Mouse (Mus musculus) bone marrow macrophage, adult 2 months (primary cell): ENCODE data around the gene Ncstn. TPM values are rescaled to one million over a fixed set of nuclear protein-coding genes. Genes with fewer than 3 reads are reported as not detected.

Experiments
- H3K27ac ChIP-seq: 2 replicates; pipeline ENCODE4 v1.5.1; 2012; ENCODE audit warnings: low read depth, low read length; ENCODE audit not compliant: insufficient read depth
- H3K4me1 ChIP-seq: 2 replicates; pipeline ENCODE4 v1.6.1; 2012; ENCODE audit warnings: low read length; ENCODE audit not compliant: control insufficient read depth, insufficient read depth
- H3K4me3 ChIP-seq: 2 replicates; pipeline ENCODE4 v1.5.1; 2012; ENCODE audit warnings: mild to moderate bottlenecking, low read length, moderate library complexity; ENCODE audit not compliant: insufficient read depth
- CTCF ChIP-seq: IDR thresholded peaks from 2 replicates; pipeline ENCODE4 v1.5.1; 2012; ENCODE audit warnings: low read depth, mild to moderate bottlenecking, low read length, moderate library complexity
- POLR2A ChIP-seq: IDR thresholded peaks from 2 replicates; pipeline ENCODE4 v1.6.1; 2012; ENCODE audit warnings: mild to moderate bottlenecking, low read depth, low read length, borderline replicate concordance
- polyA plus RNA-seq: library from polyadenylated mRNA; stranded (reverse); fragments of >200 nt; gene quantifications from 2 replicates; pipeline ENCODE4 v1.2.4, GENCODE M21; 2012; ENCODE audit not compliant: missing spikeins, insufficient read depth, insufficient read length

The Ncstn gene
- polyA plus RNA-seq, 1 experiment, result 142 TPM

DNA sequence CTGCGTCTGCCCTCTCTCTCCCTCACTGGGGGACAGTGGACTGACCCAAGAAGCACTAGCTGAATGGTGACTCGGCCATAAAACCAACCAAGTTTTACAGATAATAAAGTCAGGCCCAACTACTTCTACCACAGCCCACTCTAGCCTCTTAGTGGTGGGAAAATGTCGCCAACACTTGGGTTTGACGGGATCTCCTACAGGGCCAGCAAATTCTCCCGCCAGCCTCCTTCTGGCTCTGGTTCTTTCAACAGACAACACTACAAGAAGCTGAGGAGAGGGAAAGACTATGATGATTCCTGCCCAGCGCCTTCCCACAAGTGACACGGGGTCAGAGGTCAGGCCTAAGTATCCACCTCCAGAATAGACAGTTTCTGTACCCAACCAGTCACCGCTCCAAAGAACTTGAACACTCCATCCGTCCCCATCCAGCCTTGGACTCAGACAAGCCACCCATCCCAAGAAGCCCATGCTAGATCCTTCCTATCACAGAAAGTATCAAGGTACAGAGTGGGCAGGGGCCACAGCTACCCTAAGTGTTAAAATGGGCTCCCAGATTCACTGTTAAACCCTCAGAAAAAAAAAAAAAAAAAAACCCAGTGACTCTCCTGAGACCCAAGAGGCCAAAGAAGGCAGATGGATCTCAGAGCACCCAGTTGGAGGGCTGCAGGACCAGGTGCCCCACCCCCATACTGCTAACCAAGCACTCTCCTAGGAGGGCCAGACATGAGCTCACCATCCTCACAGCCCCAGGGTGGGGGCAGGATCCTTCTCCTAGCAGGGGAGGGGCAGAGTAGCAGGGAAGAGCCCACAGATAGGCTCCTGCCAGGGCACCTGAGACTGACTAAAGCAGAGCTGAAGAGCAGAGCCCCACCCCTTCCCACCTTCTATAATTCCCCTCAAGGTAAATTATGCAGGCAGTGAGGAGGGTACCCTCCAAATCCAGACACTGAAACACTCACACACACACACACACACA is 64.0 kb downstream of the Ncstn start:
- H3K27ac ChIP-seq, result no peak overlapping the region
- H3K4me1 ChIP-seq, result peaks cover 24% of the 10 kb centered on the region
- TF ChIP-seq CTCF (no peak), POLR2A (no peak)
- H3K4me3 ChIP-seq, result no peak overlapping the region

DNA sequence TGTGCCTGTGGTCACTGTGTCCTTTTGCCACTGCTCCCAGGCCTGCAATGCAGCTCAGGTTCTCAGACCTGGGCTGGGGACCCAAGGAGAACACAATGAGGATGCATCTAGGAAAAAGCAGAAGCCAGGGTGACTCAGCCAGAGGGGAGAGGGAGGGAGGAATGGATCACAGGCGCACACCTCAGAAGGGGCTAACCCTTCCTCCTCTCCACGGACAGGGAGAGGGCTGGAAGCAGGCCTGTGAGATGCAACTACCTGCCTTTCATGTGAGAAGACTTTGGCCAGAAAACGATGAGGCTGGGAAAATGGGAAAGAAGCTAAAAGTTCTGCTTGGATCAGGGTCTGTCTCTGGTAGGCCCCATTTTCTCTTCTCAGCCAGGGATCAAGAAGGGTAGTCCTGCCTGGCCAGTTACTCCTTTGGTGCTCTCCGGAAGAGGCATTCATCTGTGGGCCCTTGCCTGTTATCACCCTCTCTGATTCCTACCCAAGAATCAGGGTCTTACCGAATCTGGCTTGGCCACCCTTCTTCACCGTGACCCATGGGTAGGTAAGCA is 65.0 kb downstream of the Ncstn start:
- TF ChIP-seq CTCF, result no peak
- TF ChIP-seq POLR2A, result no peak
- H3K4me1 ChIP-seq, result peaks cover 24% of the 10 kb centered on the region
- no peak overlapping the region for H3K4me3 ChIP-seq

DNA sequence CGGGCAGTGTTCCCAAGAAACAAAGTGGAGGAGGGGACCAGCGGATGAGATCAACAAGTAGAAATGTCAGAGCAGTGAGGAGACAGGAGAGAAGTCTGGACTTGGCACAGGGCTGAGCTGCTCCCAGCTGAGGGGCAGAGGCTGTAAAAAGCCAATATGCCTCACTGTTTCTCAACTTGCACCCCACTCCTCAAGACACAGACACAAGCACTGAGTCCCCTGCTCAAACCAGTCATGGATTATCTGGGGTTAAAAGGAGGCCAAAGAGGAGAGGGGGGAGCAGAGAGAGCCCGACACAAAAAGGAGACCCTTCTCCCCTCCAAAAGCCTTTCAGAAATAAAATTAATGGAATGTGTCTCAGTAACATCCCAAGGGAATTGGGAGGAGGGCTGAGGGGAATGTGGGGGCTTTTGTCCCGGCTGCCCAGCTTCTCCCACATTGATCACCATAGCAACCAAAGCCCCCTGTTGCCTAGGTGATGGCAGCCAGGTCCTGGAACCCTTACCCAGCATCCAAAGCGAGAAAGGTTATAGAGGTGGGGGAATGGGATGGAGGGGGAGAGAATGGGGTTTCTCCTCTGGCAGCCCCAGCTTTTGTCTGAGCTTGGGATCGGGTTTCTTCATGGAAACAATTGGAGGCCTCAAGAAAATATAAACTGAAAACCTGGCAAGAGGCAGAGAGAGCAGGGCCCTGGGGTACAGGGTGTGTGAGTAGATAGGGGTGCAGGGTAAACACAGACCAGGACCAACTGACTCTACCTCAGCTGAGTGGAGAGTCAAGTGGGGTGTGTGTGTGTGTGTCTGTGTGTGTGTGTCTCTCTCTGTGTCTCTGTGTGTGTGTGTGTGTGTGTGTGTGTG is 65.7 kb downstream of the Ncstn start:
- no peak overlapping the region for H3K4me3 ChIP-seq
- no peak overlapping the region for H3K27ac ChIP-seq
- peaks cover 24% of the 10 kb centered on the region for H3K4me1 ChIP-seq
- TF ChIP-seq CTCF, result no peak
- TF ChIP-seq POLR2A, result no peak

More for the DNA sequence above, 65.0 kb downstream of the Ncstn start:
- H3K27ac ChIP-seq, result no peak overlapping the region

DNA sequence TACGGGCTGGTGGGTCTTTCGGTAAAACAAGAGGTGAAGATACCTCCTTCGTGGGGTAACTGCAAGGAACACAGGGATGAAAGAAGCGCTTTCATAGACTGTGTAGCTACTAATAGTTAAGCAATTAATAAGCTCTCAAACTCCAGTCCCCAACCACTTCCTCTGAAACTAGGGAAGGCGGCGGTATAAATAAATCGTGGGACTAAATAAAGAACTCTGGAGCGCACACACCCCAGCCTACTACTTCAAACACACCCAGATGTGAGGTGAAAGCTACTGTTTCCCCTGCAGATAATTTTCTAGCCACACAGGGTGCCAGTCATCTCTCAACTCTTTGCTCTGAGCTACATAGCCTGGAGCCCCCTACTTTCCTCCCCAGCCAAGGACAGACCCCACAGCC is 66.6 kb downstream of the Ncstn start:
- H3K4me1 ChIP-seq, result peaks cover 24% of the 10 kb centered on the region
- H3K27ac ChIP-seq, result no peak overlapping the region
- TF ChIP-seq POLR2A, result no peak
- no peak for TF ChIP-seq CTCF
- H3K4me3 ChIP-seq, result peak overlapping the region; percentile 4; the same call in 1 of the 2 replicates

Other genes with a start within 250 kb of the Ncstn start
- gene Cd84, start 243.1 kb downstream of the Ncstn start, polyA plus RNA-seq, result 352 and 384 TPM in 2 replicates
- gene Gm10521, start 187.1 kb downstream of the Ncstn start, polyA plus RNA-seq, result 32.2 and 33.8 TPM in 2 replicates
- gene Slamf6, start 165.3 kb downstream of the Ncstn start, polyA plus RNA-seq, result 0.83 and 0.94 TPM in 2 replicates
- 0.74 and 1.2 TPM in 2 replicates for gene Vangl2, start 54.4 kb downstream of the Ncstn start, polyA plus RNA-seq
- gene Nhlh1, start 25.2 kb downstream of the Ncstn start, polyA plus RNA-seq, result not detected in 2 replicates
- 159 and 167 TPM in 2 replicates for gene Copa, start 266 bp downstream of the Ncstn start, polyA plus RNA-seq
- 56.7 and 64.1 TPM in 2 replicates for gene Pex19, start 44.0 kb upstream of the Ncstn start, polyA plus RNA-seq
- gene Dcaf8, start 65.3 kb upstream of the Ncstn start, polyA plus RNA-seq, result 73.2 and 78.3 TPM in 2 replicates
- 249 and 256 TPM in 2 replicates for gene Pea15a, start 124.0 kb upstream of the Ncstn start, polyA plus RNA-seq
- gene Casq1, start 137.1 kb upstream of the Ncstn start, polyA plus RNA-seq, result not detected in 2 replicates
- not detected in 2 replicates for gene Atp1a4, start 175.6 kb upstream of the Ncstn start, polyA plus RNA-seq
- 90.3 and 110 TPM in 2 replicates for gene Igsf8, start 178.8 kb upstream of the Ncstn start, polyA plus RNA-seq
- 0.15 and 0.36 TPM in 2 replicates for gene Atp1a2, start 215.3 kb upstream of the Ncstn start, polyA plus RNA-seq
- 1.8 and 2.2 TPM in 2 replicates for gene Kcnj9, start 246.5 kb upstream of the Ncstn start, polyA plus RNA-seq